Mouse (Mus musculus): ENCODE measurements around the gene Pola1. TPM values are rescaled to one million over a fixed set of nuclear protein-coding genes. Genes with fewer than 3 reads are reported as not detected.
A peak's percentile ranks its signal among the peaks of the same experiment; 100 is the strongest.

Pola1 gene
- 1 to 10 TPM; 8.0 to 8.2 TPM for total RNA-seq (2021)

GRCm38 (mm10) chrX:93631657-93632449 is at the start of gene Pola1:
Pola1 (minus strand) TSS chrX:93632155.
- DNase-seq = peak; percentile 73 to 74

- no peak for DNase-seq
Measured at GRCm38 (mm10) chrX:93676228-93676627, 44.3 kb upstream of the Pola1 start.

- peak; percentile 45 to 53 for DNase-seq
Measured at GRCm38 (mm10) chrX:93674836-93675795, 43.2 kb upstream of the Pola1 start.

GRCm38 (mm10) chrX:93674432-93674831 is 42.5 kb upstream of the Pola1 start:
- no peak for DNase-seq

- DNase-seq = no peak
Measured at GRCm38 (mm10) chrX:93664787-93665186, 32.8 kb upstream of the Pola1 start.

GRCm38 (mm10) chrX:93663919-93664586 is 32.1 kb upstream of the Pola1 start:
- DNase-seq = no peak

GRCm38 (mm10) chrX:93655153-93655552 is 23.2 kb upstream of the Pola1 start:
- DNase-seq = no peak

GRCm38 (mm10) chrX:93654218-93655002 is 22.5 kb upstream of the Pola1 start, which contains the start of gene Pcyt1b:
Pcyt1b (plus strand) TSS chrX:93654863.
- no peak for DNase-seq

- DNase-seq = no peak
Measured at GRCm38 (mm10) chrX:93650738-93651137, 18.8 kb upstream of the Pola1 start.

GRCm38 (mm10) chrX:93644022-93644421 is 12.1 kb upstream of the Pola1 start:
- DNase-seq = no peak

- no peak for DNase-seq
Measured at GRCm38 (mm10) chrX:93643600-93643999, 11.6 kb upstream of the Pola1 start.

- DNase-seq = no peak
Measured at GRCm38 (mm10) chrX:93634861-93635375, 3.0 kb upstream of the Pola1 start.

- no peak for DNase-seq
Measured at GRCm38 (mm10) chrX:93630256-93630655, 1.7 kb downstream of the Pola1 start.

GRCm38 (mm10) chrX:93602214-93602613 is 29.7 kb downstream of the Pola1 start:
- no peak for DNase-seq

- no peak for DNase-seq
Measured at GRCm38 (mm10) chrX:93594283-93594682, 37.7 kb downstream of the Pola1 start.

GRCm38 (mm10) chrX:93580931-93581330 is 51.0 kb downstream of the Pola1 start:
- DNase-seq = no peak

GRCm38 (mm10) chrX:93557171-93557570 is 74.8 kb downstream of the Pola1 start:
- DNase-seq = no peak

- DNase-seq = no peak
Measured at GRCm38 (mm10) chrX:93539779-93540178, 92.2 kb downstream of the Pola1 start.

GRCm38 (mm10) chrX:93502865-93503353 is 129.0 kb downstream of the Pola1 start:
- no peak for DNase-seq

- DNase-seq = no peak
Measured at GRCm38 (mm10) chrX:93497597-93497996, 134.4 kb downstream of the Pola1 start.

GRCm38 (mm10) chrX:93465711-93466110 is 166.2 kb downstream of the Pola1 start:
- no peak for DNase-seq
